Mouse (Mus musculus) cerebellum, adult 11-12 months (tissue): Measurements from ENCODE around the gene Hoxc11.

Experiments
- DNase-seq: peaks from one replicate; pipeline ENCODE4 v3.0.0; 2022

Hoxc11 gene

DNA sequence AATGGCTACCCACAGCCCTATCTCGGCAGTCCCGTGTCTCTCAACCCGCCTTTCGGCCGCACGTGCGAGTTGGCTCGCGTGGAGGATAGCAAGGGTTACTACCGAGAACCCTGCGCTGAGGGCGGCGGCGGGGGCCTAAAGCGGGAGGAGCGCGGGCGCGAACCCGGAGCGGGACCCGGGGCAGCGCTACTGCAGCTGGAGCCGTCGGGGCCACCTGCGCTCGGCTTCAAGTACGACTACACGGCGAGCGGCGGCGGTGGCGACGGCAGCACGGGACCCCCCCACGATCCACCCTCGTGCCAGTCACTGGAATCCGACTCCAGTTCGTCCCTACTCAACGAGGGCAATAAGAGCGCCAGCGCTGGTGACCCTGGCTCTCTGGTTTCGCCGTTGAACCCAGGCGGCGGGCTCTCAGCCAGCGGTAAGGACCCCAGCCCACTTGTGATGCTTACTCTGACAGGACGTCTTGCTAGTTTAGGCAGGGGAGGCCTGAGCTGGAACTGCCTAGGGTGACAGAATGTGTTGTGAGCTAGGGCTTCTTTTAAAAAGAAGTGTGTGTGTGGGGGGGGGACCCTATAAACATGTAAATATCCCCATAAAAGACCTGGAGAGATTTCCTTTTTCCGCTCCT lies 17.1 kb upstream of the Hoxc11 start:
- DNase-seq, result no peak

DNA sequence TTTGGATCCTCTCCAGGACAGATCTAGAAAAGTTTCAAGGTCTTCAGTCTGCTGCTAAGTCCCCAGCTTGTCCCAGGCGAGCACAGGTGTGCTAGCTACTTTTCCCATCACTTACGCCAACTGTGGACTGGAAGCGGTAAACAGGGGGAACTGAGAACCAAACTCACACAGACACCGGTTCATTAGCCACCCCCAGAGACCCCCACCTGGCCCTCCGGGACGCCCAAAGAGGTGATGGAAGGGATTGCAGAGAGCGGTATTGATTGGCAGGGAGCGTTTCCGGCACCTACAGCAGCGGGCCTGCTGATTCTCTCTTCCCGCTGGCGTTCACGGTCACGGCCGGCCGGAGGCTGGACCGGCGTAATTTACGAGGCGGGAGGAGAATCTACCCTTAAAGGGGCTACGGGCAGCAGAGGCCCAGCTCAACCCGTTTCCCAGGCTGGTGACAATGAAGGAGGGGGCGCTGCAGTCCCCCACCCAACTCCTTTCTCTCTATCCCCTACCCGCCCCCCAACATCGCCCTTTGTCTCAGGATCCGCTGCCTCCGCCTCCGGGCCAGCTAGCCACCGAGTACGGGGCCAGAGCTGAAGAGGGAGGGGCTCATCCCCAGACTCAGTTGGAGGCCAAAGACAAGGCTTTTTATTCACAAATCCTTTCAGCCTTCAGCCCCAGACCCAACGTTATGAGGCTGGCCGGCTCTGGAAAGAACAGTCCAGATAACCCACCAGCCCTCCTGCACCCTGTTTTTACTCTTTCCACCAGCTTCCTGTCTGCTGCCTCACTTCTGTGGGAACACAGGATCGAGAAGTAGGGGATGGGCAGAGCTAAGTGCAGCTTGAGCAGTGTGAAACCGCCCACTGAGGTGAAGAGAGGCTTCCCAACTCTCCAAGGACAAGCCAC lies 14.7 kb upstream of the Hoxc11 start:
- DNase-seq, result no peak

DNA sequence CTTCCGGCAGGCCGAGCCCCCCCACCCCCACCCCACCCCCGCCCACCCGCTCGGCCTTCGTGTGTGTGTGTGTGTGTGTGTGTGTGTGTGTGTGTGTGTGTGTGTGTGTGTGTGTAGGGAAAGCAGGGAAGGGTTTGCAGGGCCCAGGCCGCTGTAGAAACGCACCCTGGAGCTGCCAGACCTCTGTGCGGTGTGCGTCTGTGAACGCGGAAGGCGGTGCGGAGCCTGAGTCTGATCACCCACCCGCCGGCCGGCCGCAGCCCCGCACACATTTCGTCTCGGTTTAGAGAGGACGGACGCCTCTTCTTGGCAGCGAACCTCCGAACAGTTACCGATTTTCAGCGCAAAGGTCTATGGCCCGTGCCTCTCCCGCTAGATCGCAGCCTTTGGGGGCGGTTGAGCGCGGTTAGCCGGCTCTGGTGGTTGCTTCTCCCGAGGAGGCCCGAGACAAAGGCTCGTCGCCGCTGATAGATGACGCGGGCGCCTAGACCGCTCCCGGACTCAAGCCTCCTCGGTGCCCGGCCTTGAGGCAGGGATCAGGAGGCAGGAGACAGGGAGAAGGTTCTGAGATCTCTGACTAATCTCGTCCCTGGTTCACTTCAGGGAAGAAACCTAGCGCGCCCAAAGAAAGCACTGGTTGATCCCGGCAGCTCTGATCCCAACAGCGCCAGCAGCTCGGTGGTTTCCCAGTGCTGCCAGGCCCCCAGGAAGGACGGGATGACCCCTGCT lies 11.3 kb upstream of the Hoxc11 start:
- DNase-seq, result no peak

DNA sequence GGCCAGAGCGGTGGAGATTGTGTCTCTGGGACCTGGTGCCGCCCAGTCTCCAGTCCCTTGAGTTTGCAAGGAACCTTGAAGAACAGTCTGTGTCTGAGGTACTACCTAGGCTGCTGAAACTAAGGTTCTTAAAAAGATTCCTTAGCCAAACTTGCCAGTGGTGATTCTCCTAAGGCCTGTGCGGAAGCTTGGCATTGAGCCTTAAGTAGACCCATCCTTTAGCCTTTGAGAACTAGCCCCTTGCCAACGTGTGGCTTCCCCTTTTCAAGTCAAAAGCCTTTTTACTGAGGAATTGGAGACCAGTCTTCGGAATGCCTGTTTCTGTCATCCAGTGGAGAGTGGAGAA lies 10.8 kb upstream of the Hoxc11 start:
- no peak for DNase-seq

DNA sequence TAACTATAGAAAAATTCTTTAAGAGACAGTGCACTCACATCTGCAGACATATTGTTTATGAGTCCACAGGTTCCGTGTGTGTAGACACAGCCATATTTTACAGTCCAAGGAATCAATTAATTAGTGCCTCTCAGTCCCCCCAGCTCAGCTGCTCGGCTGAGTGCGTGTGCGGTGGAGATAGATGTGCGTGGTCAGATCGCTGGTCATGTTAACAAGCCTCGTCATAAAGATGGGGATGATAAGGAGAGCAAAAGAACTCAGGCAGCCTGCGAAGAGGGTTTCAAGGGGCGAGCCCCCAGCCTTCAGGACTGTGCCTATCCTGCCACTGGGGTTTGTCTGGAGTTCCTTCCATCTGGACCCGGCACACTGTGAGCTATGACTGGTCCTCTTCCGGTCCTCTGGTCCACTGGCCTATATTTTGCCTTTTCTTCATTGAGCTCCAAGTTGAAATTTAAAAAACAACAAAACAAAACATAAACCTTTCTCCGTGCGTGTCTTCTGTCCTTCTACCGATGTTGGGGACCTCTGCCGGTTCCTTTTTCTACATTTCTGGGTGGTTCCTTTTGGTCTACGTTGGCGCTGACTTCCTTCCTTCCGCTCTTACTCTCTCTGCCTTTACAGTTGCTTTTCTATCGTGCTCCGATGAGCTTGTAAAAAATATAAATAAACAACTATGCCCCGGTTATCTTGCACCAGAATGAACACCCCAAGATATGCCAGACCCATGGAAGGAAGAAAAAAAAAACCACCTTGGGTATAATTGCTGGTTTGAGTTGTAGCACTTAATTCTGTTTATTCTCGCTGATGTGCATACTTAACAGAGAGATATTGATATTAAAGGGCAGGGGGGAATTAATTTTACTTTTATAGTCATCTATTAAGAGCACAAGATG lies 8.8 kb upstream of the Hoxc11 start:
- no peak for DNase-seq

DNA sequence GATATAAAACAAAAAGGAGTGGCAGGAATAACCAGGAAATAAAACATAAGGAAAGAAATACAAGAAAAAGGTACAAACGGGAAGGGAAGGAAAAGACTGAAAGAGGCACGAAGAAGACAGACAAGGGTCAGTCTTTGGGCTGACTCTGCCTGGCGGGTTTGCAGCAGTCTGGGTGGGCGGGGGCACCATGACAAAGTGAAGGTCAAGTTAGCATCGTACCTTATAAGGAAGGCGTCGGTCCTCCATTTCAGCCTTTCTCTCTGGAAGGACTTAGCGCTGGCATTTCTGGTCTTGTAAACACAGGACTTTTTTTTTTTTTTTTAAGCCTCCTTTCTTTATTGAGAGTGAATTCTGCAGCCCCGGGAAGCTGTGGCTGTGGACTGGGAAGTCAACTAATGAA lies 7.0 kb upstream of the Hoxc11 start:
- DNase-seq, result no peak

DNA sequence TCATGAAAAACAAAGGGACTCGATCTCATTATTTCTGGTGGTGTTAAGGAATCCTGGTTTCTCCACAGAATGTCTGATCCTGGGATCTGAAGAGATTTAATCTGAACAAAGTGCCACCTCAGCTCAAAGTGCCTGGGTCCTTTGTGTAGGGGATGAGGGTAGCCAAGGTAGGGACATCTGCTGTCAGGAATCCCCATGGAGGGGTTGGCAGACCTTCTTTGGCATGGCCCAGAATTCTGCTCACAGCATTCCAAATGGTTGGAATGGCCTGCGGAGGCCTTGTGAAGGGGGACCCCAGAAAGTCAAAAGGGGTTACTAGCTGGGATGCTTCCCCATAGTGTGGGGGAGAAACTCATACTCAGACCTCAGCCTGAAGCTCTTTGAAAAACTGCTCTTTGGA lies 5.4 kb upstream of the Hoxc11 start:
- no peak for DNase-seq

DNA sequence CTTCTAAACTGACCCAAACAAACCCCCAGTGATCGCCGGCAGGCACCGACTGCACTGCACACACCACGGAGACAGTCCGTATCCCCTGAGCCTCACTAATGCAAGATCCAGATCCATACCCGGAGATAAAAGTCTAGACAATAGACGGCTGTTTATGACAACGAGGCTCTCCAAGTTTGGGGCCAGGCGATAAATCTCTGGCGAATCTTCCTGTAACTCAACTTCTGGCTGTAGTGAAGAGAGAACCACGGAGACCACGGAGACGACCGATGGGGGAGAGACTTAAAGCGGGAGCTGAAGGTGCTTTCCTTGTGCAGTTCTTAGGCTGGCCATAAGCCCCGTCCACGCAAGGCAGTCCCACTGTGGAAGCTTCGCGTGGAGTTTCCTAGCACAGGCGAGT lies 4.5 kb upstream of the Hoxc11 start:
- no peak for DNase-seq

DNA sequence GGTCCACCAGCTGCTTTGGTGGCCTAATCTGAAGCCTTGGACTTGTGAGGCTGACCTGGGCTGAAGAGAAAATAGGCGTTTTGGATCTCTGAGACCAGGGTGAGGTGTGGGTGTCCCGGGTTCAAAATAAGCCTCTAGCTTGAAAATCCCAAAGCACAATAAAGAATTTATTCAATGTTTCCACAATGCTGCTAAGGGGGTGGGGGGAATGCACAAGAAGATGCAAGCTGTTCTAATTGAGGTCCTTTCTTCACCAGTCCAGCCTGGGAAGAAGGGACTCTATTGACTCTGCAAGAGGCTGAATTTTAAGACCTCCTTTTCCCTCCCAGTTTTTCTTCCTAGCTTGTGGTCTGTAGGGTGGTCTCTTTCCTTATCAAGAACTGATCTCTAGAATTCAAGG lies 3.4 kb upstream of the Hoxc11 start:
- no peak for DNase-seq

DNA sequence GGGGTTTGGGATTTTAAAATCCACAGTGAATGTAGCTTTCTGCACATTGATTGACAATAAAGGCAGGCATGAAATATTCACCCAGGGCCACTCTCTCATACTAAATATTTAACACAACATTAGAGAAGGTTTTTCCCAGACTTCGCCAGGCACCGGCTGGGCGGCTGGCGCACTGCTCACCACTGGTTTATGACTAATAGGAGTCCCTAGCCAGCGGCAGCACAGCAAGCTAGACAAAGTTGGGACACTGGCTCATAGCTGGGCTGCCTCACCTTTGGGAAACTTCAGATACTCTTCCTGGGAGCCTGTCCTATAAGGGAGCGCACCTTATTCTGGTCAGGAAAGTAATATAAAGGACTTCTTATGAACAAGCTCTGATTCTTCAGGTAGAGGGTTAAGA lies 666 bp upstream of the Hoxc11 start:
- DNase-seq, result no peak

DNA sequence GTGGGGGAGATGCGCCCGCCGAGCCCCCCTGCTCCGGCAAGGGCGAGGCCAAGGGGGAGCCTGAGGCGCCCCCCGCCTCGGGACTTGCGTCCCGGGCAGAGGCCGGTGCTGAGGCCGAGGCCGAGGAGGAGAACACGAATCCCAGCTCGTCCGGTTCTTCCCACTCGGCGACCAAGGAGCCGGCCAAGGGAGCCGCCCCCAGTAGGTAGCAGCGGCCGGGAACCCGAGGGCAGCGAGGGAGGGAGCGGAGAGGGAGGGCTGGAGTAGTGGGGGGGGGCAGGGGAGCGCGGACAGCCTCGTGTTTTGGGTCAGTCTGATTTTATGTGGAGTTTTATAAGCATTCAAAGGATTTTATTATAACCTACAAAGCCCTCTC lies 768 bp downstream of the Hoxc11 start:
- DNase-seq, result no peak

DNA sequence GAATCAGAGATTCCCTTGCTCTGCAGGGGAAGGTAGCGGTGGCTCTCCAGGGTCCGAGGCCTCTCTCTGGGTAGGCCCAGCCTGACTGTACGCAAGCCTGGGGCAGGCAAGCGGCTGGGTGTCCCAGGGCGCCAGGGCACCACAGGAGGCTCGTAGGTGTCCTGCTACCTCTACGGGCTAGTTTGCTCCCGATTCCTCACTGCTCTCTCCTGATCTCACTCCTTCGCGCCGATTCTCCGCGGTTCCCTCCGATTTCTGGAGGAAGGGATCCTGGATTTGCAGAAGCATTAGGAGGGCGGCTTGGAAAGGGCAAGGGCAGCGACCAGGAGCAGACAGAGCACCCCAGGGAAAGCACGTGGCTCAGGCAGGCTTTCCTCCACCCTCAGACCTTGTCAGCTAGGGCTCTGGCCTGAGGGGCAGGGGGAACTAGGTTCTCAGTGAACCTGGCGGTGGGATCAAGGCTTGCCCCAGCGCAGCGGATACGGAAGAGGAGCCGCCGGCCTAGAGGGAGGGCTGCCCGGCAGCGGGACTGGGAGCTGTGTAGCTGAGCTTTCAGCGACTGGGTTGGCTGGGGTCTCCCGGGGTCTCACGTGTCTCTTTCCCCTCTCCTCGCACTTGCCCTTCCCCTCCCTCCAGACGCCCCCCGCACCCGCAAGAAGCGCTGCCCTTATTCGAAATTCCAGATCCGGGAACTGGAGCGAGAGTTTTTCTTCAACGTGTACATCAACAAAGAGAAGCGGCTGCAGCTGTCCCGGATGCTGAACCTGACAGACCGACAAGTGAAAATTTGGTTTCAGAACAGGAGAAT lies 1.8 kb downstream of the Hoxc11 start:
- no peak for DNase-seq

DNA sequence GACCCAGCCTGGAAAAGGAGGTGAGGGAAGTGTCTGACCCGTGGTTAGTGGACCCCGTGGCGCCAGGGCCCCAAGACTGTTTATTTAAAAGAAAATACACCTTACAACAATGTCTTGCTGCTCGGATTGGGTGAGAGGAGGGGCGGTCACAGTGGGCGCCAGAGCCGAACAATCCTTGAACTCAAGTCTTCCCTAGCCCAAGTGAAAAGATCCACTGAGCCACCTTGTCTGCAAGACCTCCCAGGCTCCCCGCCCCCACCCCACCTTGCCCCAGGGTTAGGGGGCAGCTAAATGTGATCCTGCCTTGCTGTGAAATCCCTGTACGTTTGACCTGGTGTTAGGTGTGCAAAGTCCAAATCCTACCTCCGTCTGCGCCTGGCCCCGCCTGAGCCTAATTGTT lies 2.7 kb downstream of the Hoxc11 start:
- DNase-seq, result no peak

DNA sequence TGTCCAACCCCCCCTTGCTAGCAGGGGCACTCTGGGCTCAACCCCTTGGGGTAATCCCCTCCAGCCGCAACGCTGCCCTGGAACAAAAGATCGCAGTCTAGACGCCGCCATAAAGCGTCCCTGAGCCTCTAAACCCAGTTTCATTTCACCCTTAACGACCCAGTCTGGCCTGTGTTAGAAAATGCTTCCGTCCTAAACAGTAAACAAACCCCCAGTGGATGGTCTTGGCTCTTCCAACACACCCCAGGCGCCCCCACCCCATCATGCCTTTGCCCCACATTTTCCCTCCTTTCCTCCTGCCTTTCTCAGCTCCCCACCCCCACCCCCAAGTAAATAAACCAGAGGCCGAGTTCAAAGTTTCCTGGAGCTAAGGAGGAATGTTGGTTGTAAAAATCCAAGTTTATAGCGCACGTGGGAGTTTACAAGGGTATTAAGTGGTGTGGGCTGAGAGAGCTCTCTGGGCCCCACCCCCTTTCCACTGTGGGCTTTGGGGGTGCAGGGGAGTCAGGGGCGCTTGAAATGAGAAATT lies 5.5 kb downstream of the Hoxc11 start:
- no peak for DNase-seq

DNA sequence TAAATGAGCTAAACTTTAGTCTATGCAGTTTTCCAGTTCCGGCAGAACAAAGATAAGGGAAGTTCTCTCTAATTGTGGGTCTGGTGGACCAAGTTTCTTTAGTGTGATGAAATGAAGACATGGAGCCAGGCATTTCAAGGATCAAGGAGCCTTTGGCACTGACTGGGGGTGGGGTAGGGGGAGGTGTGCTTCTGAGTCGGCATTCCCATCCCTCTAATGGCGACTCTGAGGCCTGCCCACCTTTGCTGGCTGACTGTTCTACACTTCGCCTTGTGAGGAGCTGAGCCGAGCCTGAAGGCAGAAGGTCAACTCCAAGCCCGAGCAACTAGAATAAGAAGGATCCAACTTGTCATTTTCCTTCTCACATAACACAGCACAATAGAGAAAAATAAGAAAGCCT lies 7.5 kb downstream of the Hoxc11 start:
- DNase-seq, result no peak

DNA sequence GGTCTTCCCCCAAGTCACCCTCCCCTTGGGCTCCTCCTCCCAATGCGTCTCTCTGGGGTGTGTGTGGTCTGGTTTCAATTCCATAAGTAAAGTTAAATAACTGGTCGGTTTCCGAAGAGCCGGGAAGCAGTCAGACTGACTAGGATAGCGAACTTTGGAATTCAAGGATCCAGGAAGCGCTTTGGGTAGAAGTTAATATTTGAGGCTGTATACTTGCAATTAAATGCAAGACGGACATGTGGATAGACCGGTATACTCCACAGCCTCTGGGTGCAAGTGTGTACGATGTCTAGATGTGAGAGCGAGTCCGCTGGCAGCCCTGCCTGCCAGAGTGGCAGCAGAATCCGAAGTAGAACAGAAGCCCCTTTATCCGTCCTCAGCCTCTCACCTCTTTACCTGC lies 8.3 kb downstream of the Hoxc11 start:
- DNase-seq, result no peak

DNA sequence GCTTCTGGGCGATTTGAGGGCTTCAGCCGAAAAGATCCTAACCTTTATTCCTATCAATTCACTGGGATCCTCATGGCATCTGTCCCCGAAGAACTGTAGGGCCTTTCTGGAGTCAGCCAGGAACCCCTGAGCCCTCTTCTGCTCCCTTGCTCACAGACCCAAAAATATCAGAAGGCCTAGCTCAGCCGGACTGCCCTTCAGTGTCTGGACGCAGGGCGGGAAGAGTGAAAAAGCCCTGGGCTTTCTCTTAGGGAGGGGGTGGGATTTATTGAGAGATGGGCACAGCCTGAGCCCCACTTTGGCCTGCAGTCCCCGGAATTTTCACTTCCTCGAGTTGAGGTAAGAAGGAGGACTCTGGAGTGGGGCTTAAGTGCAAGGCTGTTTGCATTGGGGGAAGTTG lies 9.0 kb downstream of the Hoxc11 start:
- DNase-seq, result no peak

DNA sequence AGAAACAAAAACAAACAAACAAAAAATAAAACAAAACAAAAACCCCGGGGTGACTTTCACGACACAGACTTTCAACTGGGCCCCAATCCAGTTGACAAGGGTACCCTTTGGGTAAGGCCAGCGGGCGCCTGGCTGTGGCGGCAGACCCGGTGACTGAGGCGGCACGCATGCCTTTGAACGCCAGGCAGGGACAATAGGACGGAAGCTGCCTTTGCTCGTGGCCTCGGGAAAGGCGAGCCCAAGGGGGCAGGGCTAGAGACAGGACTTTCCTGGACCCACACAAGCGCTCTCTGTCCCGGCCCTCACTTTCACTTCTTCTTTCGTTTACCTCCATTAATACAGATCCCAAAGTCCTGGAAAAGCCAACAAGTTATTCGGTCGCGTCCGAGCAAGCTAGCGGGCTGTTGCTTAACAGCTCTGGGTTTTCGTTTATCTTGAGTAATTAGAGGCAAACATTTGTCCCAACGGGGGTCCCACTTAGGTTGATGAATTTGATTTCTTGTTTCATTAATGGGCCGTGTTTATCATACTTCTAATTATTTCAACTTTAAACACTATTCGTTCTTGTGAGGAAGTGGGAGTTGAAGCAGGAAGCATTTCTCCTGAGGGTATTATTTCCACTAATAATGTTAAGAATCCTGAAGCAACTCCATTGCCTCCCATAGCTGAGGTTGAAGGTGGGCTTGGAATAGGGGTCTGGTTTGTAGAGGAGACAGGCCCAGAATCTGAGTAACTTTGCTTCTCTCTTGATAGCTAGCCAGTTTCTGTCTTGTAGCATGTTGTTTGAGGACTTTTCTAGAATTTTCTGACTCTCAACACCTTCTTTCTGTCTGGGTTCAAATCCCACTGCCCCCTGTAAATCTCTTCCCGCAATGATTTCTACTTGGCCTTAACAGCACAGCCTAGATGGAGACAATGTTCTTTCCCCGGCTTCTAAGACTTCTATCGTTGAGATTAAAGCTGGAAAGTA lies 9.7 kb downstream of the Hoxc11 start:
- DNase-seq, result no peak

DNA sequence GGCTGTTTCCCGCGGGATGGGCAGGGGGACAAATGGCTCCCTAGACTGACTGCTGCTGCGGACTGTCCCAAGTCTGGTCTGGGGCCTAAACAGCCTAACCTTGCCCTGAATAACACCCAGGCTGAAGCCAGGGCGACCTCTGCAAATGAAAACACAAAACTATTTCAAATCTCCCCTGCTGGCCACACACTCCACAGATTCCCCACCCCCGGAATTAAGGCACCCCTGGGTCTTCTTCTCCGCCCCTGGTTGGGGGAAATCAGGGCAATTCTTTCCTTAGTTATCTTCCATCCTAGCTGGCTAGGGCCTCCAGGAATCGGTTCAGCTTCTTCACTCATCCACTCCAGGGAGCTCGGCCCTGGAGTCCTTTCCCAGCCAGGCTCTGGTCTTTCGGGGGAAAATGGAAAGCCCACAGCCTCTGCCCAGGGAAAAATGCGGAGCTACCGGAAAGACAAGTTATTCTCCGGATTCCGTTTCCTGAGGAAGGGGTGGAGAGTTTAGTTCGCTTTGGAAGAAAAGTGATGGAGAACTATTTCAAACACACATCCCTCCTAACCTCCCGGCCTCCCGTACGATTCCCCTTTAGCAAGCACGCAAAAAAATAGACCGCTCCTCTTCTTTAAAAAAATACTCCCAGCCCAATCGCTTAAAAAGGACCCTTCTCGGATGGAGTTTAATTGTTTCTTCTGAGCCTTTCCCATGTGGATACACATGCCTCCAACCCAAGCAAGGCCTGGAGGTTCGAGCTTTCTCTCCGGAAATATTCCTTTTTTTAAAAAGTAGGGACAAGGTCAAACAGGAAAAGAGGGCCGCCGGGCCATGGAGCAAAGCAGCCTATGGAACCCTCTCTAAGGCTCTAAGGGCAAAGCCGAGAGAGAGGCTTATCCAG lies 11.0 kb downstream of the Hoxc11 start:
- no peak for DNase-seq
